8 mouse cellular contexts compared by ENCODE assay signal in the genomic region with DNA sequence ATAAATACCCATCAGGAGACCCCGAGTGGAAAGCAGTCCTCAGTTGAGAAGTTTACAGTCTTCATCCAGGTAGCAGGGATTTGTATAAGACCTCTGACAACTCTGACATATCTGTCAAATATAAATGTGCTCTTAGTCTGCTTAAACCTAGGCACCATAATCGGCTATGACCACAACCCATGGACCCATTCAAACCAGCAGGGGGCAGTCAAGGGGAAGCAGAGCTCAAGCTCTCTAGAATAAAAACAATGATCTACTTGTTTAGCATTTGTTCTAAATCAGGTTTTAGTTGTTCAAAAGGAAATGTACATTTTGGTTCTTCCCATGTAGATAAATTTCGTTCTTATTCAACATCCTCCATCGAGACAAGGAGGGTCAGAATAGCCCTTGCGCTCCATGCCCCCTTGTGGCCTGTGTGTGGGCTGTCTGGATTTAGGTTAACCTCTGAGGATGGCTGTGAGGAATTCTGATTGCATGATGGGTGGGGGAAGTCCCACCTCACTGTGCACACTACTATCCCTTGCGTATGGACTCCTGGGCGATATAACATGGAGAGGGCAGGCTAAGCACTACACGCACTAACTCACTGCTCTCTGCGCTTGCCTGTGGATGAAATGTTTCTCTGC. TPM values are rescaled to one million over a fixed set of nuclear protein-coding genes. Genes with fewer than 3 reads are reported as not detected.
DNase-seq lines count a peak whose midpoint lies in the region; ATAC-seq and TF ChIP-seq lines count a peak whose summit lies in the region.
"Had no signal": no experiment of that assay in that cellular context is flagged by ENCODE, and none has a peak within 500 bp of the region (broad histone marks: within the 10 kb centered on the region; RNA-seq: fewer than 3 reads in every experiment).

No protein-coding gene starts in this region.

- WGBS in kidney, embryonic 15.5 days = 89% methylated on average over 9 of the region's 9 CpGs
- 91% methylated on average over 9 of the region's 9 CpGs for WGBS in midbrain, embryonic 15.5 days

- no peaks in the 10 kb centered on the region for H3K9me3 ChIP-seq in kidney, embryonic 15.5 days (replicated peaks)
- no peaks in the 10 kb centered on the region for H3K9me3 ChIP-seq in CH12.LX (replicated peaks; ENCODE audit: low read length)
- H3K9me3 ChIP-seq in midbrain, embryonic 15.5 days = no peaks in the 10 kb centered on the region
- H3K9me3 ChIP-seq: liver, embryonic 15.5 days had no signal

- H3K9ac ChIP-seq in kidney, embryonic 15.5 days = no peak overlapping the region
- H3K9ac ChIP-seq in CH12.LX (ENCODE audit: insufficient read depth, low read depth) = no peak overlapping the region
- no peak overlapping the region for H3K9ac ChIP-seq in midbrain, embryonic 15.5 days
- H3K9ac ChIP-seq: liver, embryonic 15.5 days had no signal

- TF ChIP-seq RAD21 in CH12.LX (IDR thresholded peaks at IDR 0.05; ENCODE audit: low read depth, low read length) = peak; percentile 20

- in situ Hi-C loops in CH12.LX (cut with MboI; ENCODE audit: low pct_ligation_motif_present, low pct_unique_long_range_greater_than_20kb, low sequenced_read_pairs) = no loop called here

- no peak for TF ChIP-seq EP300 in CH12.LX (IDR thresholded peaks at IDR 0.05; ENCODE audit: low read length)

- no peak overlapping the region for H3K4me2 ChIP-seq in kidney, embryonic 15.5 days
- H3K4me2 ChIP-seq in CH12.LX (ENCODE audit: insufficient read depth, low read depth, poor library complexity, severe bottlenecking) = no peak overlapping the region
- H3K4me2 ChIP-seq in midbrain, embryonic 15.5 days = no peak overlapping the region
- H3K4me2 ChIP-seq: liver, embryonic 15.5 days had no signal

- DNase-seq in kidney, adult 11 months = peak; percentile 14
- peak; percentile 45 for DNase-seq in CH12.LX (ENCODE audit: extremely low read depth)
- peak; percentile 48 for DNase-seq in T-cell, adult 2 months (ENCODE audit: low spot score)
- peak; percentile 76 for DNase-seq in induced T-regulatory cell, adult 2 months (ENCODE audit: low read depth)
- peak; percentile 65 for DNase-seq in lung, postnatal 14 days

- no peak overlapping the region for H3K27ac ChIP-seq in kidney, embryonic 15.5 days
- no peak overlapping the region for H3K27ac ChIP-seq in CH12.LX (ENCODE audit: insufficient read depth, low read depth)
- H3K27ac ChIP-seq in midbrain, embryonic 15.5 days = no peak overlapping the region
- H3K27ac ChIP-seq: liver, embryonic 15.5 days had no signal

- ATAC-seq in kidney, embryonic 15.5 days (replicated peaks; ENCODE audit: low FRiP score) = no peak
- ATAC-seq in midbrain, embryonic 15.5 days (replicated peaks) = no peak

- no peaks in the 10 kb centered on the region for H3K79me2 ChIP-seq in CH12.LX (replicated peaks; ENCODE audit: control insufficient read depth, extremely low read depth, insufficient read depth, poor library complexity, severe bottlenecking)

- peak; percentile 48 to 67 for TF ChIP-seq CTCF in CH12.LX (conservative IDR thresholded peaks at IDR 0.05 in 1 of 2, IDR thresholded peaks at IDR 0.05 in 1 of 2; ENCODE audit: low read depth in 2 of 2, low read length in 2 of 2)

- H3K4me3 ChIP-seq in kidney, embryonic 15.5 days (replicated peaks) = no peak overlapping the region
- no peak overlapping the region for H3K4me3 ChIP-seq in CH12.LX (replicated peaks in 1 of 3; ENCODE audit: low read depth in 2 of 3, low read length in 2 of 3, poor library complexity in 1 of 3)
- no peak overlapping the region for H3K4me3 ChIP-seq in midbrain, embryonic 15.5 days
- H3K4me3 ChIP-seq: liver, embryonic 15.5 days had no signal

- dilution Hi-C loops in CH12.LX (cut with MboI; ENCODE audit: extremely low pct_ligation_motif_present, extremely low pct_unique_long_range_greater_than_20kb, low sequenced_read_pairs) = no loop called here

- no peak for TF ChIP-seq POLR2A in CH12.LX (IDR thresholded peaks at IDR 0.05; ENCODE audit: low read depth, low read length)

- no peaks in the 10 kb centered on the region for H3K27me3 ChIP-seq in kidney, embryonic 15.5 days
- H3K27me3 ChIP-seq in CH12.LX (replicated peaks) = no peaks in the 10 kb centered on the region
- no peaks in the 10 kb centered on the region for H3K27me3 ChIP-seq in midbrain, embryonic 15.5 days (replicated peaks)
- H3K27me3 ChIP-seq: liver, embryonic 15.5 days had no signal

- peaks cover 56% of the 10 kb centered on the region for H3K36me3 ChIP-seq in kidney, embryonic 15.5 days
- H3K36me3 ChIP-seq in CH12.LX (replicated peaks in 1 of 2; ENCODE audit: control insufficient read depth in 1 of 2, insufficient read depth in 1 of 2, low read length in 1 of 2) = peaks cover 15 to 80% of the 10 kb centered on the region in 2 experiments
- no peaks in the 10 kb centered on the region for H3K36me3 ChIP-seq in midbrain, embryonic 15.5 days (replicated peaks)

- H3K4me1 ChIP-seq in kidney, embryonic 15.5 days = no peaks in the 10 kb centered on the region
- peaks cover 3 to 27% of the 10 kb centered on the region in 2 experiments; a peak in 3 of 4 replicates for H3K4me1 ChIP-seq in CH12.LX (ENCODE audit: control insufficient read depth in 1 of 2, insufficient read depth in 2 of 2)
- no peaks in the 10 kb centered on the region for H3K4me1 ChIP-seq in midbrain, embryonic 15.5 days

TF ChIP-seq in CH12.LX, 34 proteins besides CTCF, POLR2A, EP300 and RAD21:
- TF ChIP-seq HCFC1 (IDR thresholded peaks at IDR 0.05; ENCODE audit: low read depth, low read length) = no peak
- TF ChIP-seq BHLHE40 (IDR thresholded peaks at IDR 0.05; ENCODE audit: low read depth, low read length) = no peak
- no peak for TF ChIP-seq MXI1 (IDR thresholded peaks at IDR 0.05; ENCODE audit: low read depth, low read length)
- TF ChIP-seq SMC3 (IDR thresholded peaks at IDR 0.05; ENCODE audit: low read depth, low read length) = peak; percentile 41
- TF ChIP-seq USF1 (IDR thresholded peaks at IDR 0.05; ENCODE audit: low read depth, low read length) = no peak
- TF ChIP-seq MAX (IDR thresholded peaks at IDR 0.05; ENCODE audit: low read length) = no peak
- TF ChIP-seq MAFK (IDR thresholded peaks at IDR 0.05; ENCODE audit: insufficient replicate concordance, low read length) = no peak

RNA-seq across cellular contexts. Expression of gene Thumpd2, which starts 19.2 kb away (rescaled TPM):
- 12.6 and 14.4 TPM in 2 replicates for polyA plus RNA-seq in kidney, embryonic 15.5 days (2015; fragmentation: Nextera tagmentation; extraction: Ambion mirVana)
- total RNA-seq in CH12.LX (2012; rRNA removed) (5.4 and 6.9 TPM in 2 replicates), CH12.LX (2014; rRNA removed) (9.0 and 10.4 TPM in 2 replicates)
- polyA plus RNA-seq in CH12.LX (2012; ENCODE audit: insufficient read length, low read depth) = 7.6 and 9.9 TPM in 2 replicates
- 7.3 and 7.5 TPM in 2 replicates for polyA plus RNA-seq in midbrain, embryonic 15.5 days (2015; fragmentation: Nextera tagmentation; extraction: Ambion mirVana)

Comparison
In these comparisons a context has a peak if more than half of its experiments do, and no peak if none do; other contexts are left out.
1. DNase-seq: peak in every context shown above with its lines; median percentile 76 in induced T-regulatory cell, adult 2 months; 65 in lung, postnatal 14 days; 48 in T-cell, adult 2 months; 45 in CH12.LX; 14 in kidney, adult 11 months.